Mouse (Mus musculus) limb, embryonic 14.5 days (tissue): Measurements from ENCODE around the gene Art5. TPM values are rescaled to one million over a fixed set of nuclear protein-coding genes. Genes with fewer than 3 reads are reported as not detected.
"Not testable (repeated sequence)": the region's sequence is repeated elsewhere in the genome, so short reads cannot be mapped to it uniquely, and the experiment has no call there.

Experiments
- ATAC-seq: fragments of 200-750 bp; cut with Nextera tagmentation; 2 replicates; pipeline ENCODE4 v1.8.0; 2017; ENCODE audit warnings: low read depth, moderate number of reproducible peaks, moderate TSS enrichment; ENCODE audit not compliant: low FRiP score
- DNase-seq: peaks from one replicate; pipeline ENCODE4 v3.0.0-alpha.2; 2015; ENCODE audit warnings: low spot score
- H3K27ac ChIP-seq: fragments of 300-500 bp; sonication (generic); replicated peaks from 2 replicates; pipeline ENCODE4 v1.5.1; 2014; ENCODE audit warnings: low read depth, mild to moderate bottlenecking, low read length, moderate library complexity, mixed read lengths
- H3K27me3 ChIP-seq: fragments of 300-500 bp; sonication (generic); 2 replicates; pipeline ENCODE4 v1.6.1; 2014; ENCODE audit warnings: low read length, mixed read lengths; ENCODE audit not compliant: control insufficient read depth, insufficient read depth
- H3K36me3 ChIP-seq: fragments of 300-500 bp; sonication (generic); 2 replicates; pipeline ENCODE4 v1.6.1; 2014; ENCODE audit warnings: mild to moderate bottlenecking, low read length, moderate library complexity, mixed read lengths; ENCODE audit not compliant: control insufficient read depth, insufficient read depth
- H3K4me1 ChIP-seq: fragments of 300-500 bp; sonication (generic); 2 replicates; pipeline ENCODE4 v1.6.1; 2014; ENCODE audit warnings: antibody characterized with exemption, low read length, mixed read lengths; ENCODE audit not compliant: control insufficient read depth, insufficient read depth
- H3K4me2 ChIP-seq: fragments of 300-500 bp; sonication (generic); replicated peaks from 2 replicates; pipeline ENCODE4 v1.6.1; 2014; ENCODE audit warnings: low read depth, mild to moderate bottlenecking, low read length, moderate library complexity; ENCODE audit not compliant: severe bottlenecking
- H3K4me3 ChIP-seq: fragments of 300-500 bp; sonication (generic); replicated peaks from 2 replicates; pipeline ENCODE4 v1.5.1; 2014; ENCODE audit warnings: low read length
- H3K9ac ChIP-seq: fragments of 300-500 bp; sonication (generic); 2 replicates; pipeline ENCODE4 v1.6.1; 2014; ENCODE audit warnings: mild to moderate bottlenecking, low read depth, low read length, moderate library complexity; ENCODE audit not compliant: severe bottlenecking
- H3K9me3 ChIP-seq: fragments of 300-500 bp; sonication (generic); 2 replicates; pipeline ENCODE4 v1.6.1; 2016; ENCODE audit warnings: low read length; ENCODE audit not compliant: control insufficient read depth
- POLR2A ChIP-seq: fragments of 200-500 bp; IDR thresholded peaks from 2 replicates; pipeline ENCODE4 v1.8.0; 2012; ENCODE audit warnings: inconsistent platforms, mild to moderate bottlenecking, moderate library complexity, borderline replicate concordance; ENCODE audit not compliant: insufficient read depth, insufficient read length; ENCODE audit errors: extremely low read depth
- WGBS: fragments of 180-500 bp; shearing (Covaris S2); extraction: QIAGEN DNeasy Blood & Tissue Kit; methylation state at CpG from one replicate; pipeline ENCODE4 v1.1.7; 2014; 5-methylcytosine and 5-hydroxymethylcytosine counted together
- polyA plus RNA-seq, 2 experiments: library from polyadenylated mRNA; depleted of rRNA in 1 of 2; stranded (reverse) in 1 of 2; unstranded in 1 of 2; fragments of >200 nt; fragmentation: Nextera tagmentation in 1 of 2; extraction: Ambion mirVana in 1 of 2; gene quantifications; 2 replicates each; pipeline versions ENCODE4 v1.2.1 to v1.2.3; 2012 to 2014

The Art5 gene
- polyA plus RNA-seq, 2 experiments: 2.4 to 3.0 TPM

GRCm38 (mm10) chr7:102065046-102065891 is 44.0 kb downstream of the Art5 start, which contains the start of the genes Rnf121, Xndc1 and Xntrpc:
Gene Rnf121 (minus strand): TSS chr7:102065469.
Gene Xndc1 (plus strand): TSS chr7:102065511.
Gene Xntrpc (plus strand): TSS chr7:102065713.
- under 1% methylated on average over 56 of the region's 56 CpGs for WGBS
- H3K27me3 ChIP-seq: no peaks in the 10 kb centered on the region
- H3K4me1 ChIP-seq: peaks cover 14% of the 10 kb centered on the region
- H3K4me3 ChIP-seq: peak within 1 kb of the TSS; percentile 75
- DNase-seq (peak; percentile 94), ATAC-seq (peak; percentile 99)
- peak; percentile 89; the same call in 1 of the 2 replicates for TF ChIP-seq POLR2A
- H3K4me2 ChIP-seq: peak within 1 kb of the TSS; percentile 74
- peak within 1 kb of the TSS; percentile 72 for H3K9ac ChIP-seq
- peaks cover 2% of the 10 kb centered on the region; the same call in 1 of the 2 replicates for H3K36me3 ChIP-seq
- peak within 1 kb of the TSS; percentile 85 for H3K27ac ChIP-seq
- no peaks in the 10 kb centered on the region for H3K9me3 ChIP-seq

DNA sequence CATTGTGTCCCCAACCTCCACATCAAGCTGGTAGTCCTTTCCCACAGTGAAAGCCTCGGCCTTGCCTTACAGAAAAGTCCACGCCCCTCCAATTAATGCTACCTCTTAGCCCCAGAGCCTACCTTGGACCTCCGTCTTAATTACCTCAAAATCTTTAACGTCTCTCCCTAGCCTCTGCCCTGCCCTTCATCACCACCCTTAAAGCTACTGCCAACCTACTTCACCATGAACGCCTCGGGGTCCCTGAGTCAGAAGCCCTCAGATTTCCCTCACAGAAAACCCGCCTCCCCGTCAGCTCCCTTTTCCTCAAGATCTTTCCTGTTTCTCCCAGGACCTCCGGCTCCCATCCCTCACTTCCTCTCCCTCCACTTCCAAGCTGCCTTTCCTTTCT is 44.6 kb downstream of the Art5 start:
- 2% methylated on average over 9 of the region's 9 CpGs for WGBS
- no peak for TF ChIP-seq POLR2A
- H3K27ac ChIP-seq: peak overlapping the region; percentile 85; the same call in 1 of the 2 replicates

DNA sequence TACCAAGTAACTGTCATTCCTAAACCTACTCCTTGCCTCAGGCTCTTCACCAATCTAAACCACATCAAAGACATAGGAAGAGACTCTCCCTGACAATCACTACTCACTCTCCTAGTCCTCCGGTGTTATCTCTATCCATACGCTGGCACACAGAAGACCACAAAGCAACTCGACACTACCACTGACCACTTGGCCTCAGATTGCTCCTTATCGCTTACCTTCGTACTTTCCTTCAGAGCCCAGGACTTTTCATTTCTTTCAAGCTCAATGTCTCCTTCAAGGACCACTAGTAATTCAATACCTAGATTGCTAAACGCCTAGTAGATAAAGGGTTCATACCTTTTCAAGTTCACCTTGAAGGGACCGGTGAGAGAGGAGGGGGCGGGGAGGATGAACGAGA is 45.4 kb downstream of the Art5 start:
- Histone ChIP-seq H3K9ac (no peak overlapping the region), H3K4me3 (peak overlapping the region; percentile 75), H3K9me3 (no peaks in the 10 kb centered on the region), H3K27ac (no peak overlapping the region), H3K4me1 (peaks cover 14% of the 10 kb centered on the region), H3K4me2 (peak overlapping the region; percentile 74), H3K27me3 (no peaks in the 10 kb centered on the region), H3K36me3 (0 out of 2 replicates have a peak, but pooled peaks cover 6% of the 10 kb centered on the region)
- 85% methylated on average over 9 of the region's 9 CpGs for WGBS
- ATAC-seq (no peak), DNase-seq (no peak)
- no peak for TF ChIP-seq POLR2A

More for the DNA sequence above, 44.6 kb downstream of the Art5 start:
- DNase-seq (no peak), ATAC-seq (no peak)
- Histone ChIP-seq H3K27me3 (no peaks in the 10 kb centered on the region), H3K4me1 (peaks cover 14% of the 10 kb centered on the region), H3K4me2 (peak overlapping the region; percentile 74), H3K9me3 (no peaks in the 10 kb centered on the region), H3K9ac (peak overlapping the region; percentile 72), H3K4me3 (peak overlapping the region; percentile 75), H3K36me3 (0 out of 2 replicates have a peak, but pooled peaks cover under 1% of the 10 kb centered on the region)

GRCm38 (mm10) chr7:102062203-102062602 is 47.1 kb downstream of the Art5 start:
- no peak for ATAC-seq
- TF ChIP-seq POLR2A: no peak

DNA sequence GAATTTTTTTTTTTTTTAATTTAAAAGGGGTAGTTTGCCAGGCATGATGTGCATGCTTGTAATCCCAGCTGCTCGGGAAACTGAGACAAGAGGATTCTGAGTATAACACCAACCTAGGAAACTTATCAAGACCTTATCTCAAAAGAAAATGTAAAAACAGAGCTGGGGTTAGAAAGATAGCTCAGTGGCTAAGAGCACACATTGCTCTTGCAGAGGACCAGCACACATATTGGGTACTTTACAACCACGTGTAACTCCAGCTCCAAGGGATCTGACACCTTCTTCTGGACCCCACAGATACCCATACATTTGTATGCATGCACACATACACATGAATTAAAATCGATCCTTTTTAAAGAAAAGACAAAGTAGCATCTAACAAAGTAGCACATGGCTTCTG is 47.9 kb downstream of the Art5 start:
- H3K4me2 ChIP-seq: no peak overlapping the region
- H3K27me3 ChIP-seq: no peaks in the 10 kb centered on the region
- no peak overlapping the region for H3K4me3 ChIP-seq
- TF ChIP-seq POLR2A: no peak
- H3K36me3 ChIP-seq: peaks cover 18% of the 10 kb centered on the region; the same call in 1 of the 2 replicates
- DNase-seq: no peak
- no peaks in the 10 kb centered on the region for H3K9me3 ChIP-seq
- H3K4me1 ChIP-seq: peaks cover 12% of the 10 kb centered on the region
- no peak for ATAC-seq
- 90% methylated on average over 3 of the region's 3 CpGs for WGBS
- no peak overlapping the region for H3K9ac ChIP-seq
- H3K27ac ChIP-seq: no peak overlapping the region

More at GRCm38 (mm10) chr7:102062203-102062602, 47.1 kb downstream of the Art5 start:
- 94% methylated on average over 1 of the region's 1 CpGs for WGBS
- H3K9me3 ChIP-seq: no peaks in the 10 kb centered on the region
- H3K4me2 ChIP-seq: no peak overlapping the region
- H3K4me1 ChIP-seq: peaks cover 14% of the 10 kb centered on the region
- peaks cover 11% of the 10 kb centered on the region; the same call in 1 of the 2 replicates for H3K36me3 ChIP-seq
- H3K4me3 ChIP-seq: no peak overlapping the region
- H3K27ac ChIP-seq: no peak overlapping the region
- no peaks in the 10 kb centered on the region for H3K27me3 ChIP-seq
- DNase-seq: no peak
- no peak overlapping the region for H3K9ac ChIP-seq

GRCm38 (mm10) chr7:102048524-102048923 is 60.8 kb downstream of the Art5 start:
- not testable (repeated sequence) for H3K4me2 ChIP-seq, H3K9ac ChIP-seq, DNase-seq, ATAC-seq, H3K36me3 ChIP-seq, H3K9me3 ChIP-seq, H3K4me1 ChIP-seq, H3K27ac ChIP-seq, H3K4me3 ChIP-seq, H3K27me3 ChIP-seq
